Mouse (Mus musculus): ENCODE results near the gene Asb18. TPM values are rescaled to one million over a fixed set of nuclear protein-coding genes. Genes with fewer than 3 reads are reported as not detected.

Gene Asb18
- polyA plus RNA-seq, 1 experiment from 2014 or later, result not detected

- H3K4me3 ChIP-seq (ENCODE audit: low read depth, low read length), result no peak overlapping the region
- no peak for ATAC-seq
- 22% methylated on average over 16 of the region's 16 CpGs for WGBS (ENCODE audit: insufficient replicate concordance)
- no peaks in the 10 kb centered on the region for H3K36me3 ChIP-seq (replicated peaks; ENCODE audit: insufficient read depth, low read length)
- no peak for DNase-seq
- H3K4me1 ChIP-seq (ENCODE audit: insufficient read depth), result peaks cover 6% of the 10 kb centered on the region; the same call in 1 of the 2 replicates
- H3K9me3 ChIP-seq (ENCODE audit: low read length), result no peaks in the 10 kb centered on the region
- no peak overlapping the region for H3K9ac ChIP-seq (replicated peaks)
- H3K27ac ChIP-seq (ENCODE audit: low read depth), result no peak overlapping the region
- peaks cover 79% of the 10 kb centered on the region for H3K27me3 ChIP-seq (ENCODE audit: insufficient read depth, low read length)
- no peak overlapping the region for H3K4me2 ChIP-seq (ENCODE audit: low read depth, low read length)
- TF ChIP-seq CTCF (IDR thresholded peaks at IDR 0.05; ENCODE audit: low read depth) (no peak), EP300 (IDR thresholded peaks at IDR 0.05; ENCODE audit: low read depth) (no peak)
These were observed 74.9 kb downstream of the Asb18 start for GRCm38 (mm10) chr1:89939596-89939960.

- Histone ChIP-seq H3K9ac (replicated peaks) (no peak overlapping the region), H3K36me3 (replicated peaks; ENCODE audit: insufficient read depth, low read length) (no peaks in the 10 kb centered on the region), H3K27ac (ENCODE audit: low read depth) (no peak overlapping the region), H3K27me3 (ENCODE audit: insufficient read depth, low read length) (peaks cover 81% of the 10 kb centered on the region), H3K4me3 (ENCODE audit: low read depth, low read length) (no peak overlapping the region), H3K4me2 (ENCODE audit: low read depth, low read length) (no peak overlapping the region), H3K4me1 (ENCODE audit: insufficient read depth) (peaks cover 6% of the 10 kb centered on the region; the same call in 1 of the 2 replicates), H3K9me3 (ENCODE audit: low read length) (no peaks in the 10 kb centered on the region)
- ATAC-seq (no peak), DNase-seq (no peak)
- 26% methylated on average over 16 of the region's 16 CpGs for WGBS (ENCODE audit: insufficient replicate concordance)
- TF ChIP-seq CTCF (IDR thresholded peaks at IDR 0.05; ENCODE audit: low read depth) (peak; percentile 43), EP300 (IDR thresholded peaks at IDR 0.05; ENCODE audit: low read depth) (no peak)
These were observed 75.4 kb downstream of the Asb18 start for GRCm38 (mm10) chr1:89938884-89939595.

- Histone ChIP-seq H3K9me3 (ENCODE audit: low read length) (no peaks in the 10 kb centered on the region), H3K36me3 (replicated peaks; ENCODE audit: insufficient read depth, low read length) (no peaks in the 10 kb centered on the region), H3K4me3 (ENCODE audit: low read depth, low read length) (no peak overlapping the region), H3K27ac (ENCODE audit: low read depth) (no peak overlapping the region), H3K4me1 (ENCODE audit: insufficient read depth) (peaks cover 5% of the 10 kb centered on the region), H3K9ac (replicated peaks) (no peak overlapping the region), H3K27me3 (ENCODE audit: insufficient read depth, low read length) (peaks cover 86% of the 10 kb centered on the region), H3K4me2 (ENCODE audit: low read depth, low read length) (no peak overlapping the region)
- no peak for ATAC-seq
- WGBS (ENCODE audit: insufficient replicate concordance), result 19% methylated on average over 27 of the region's 29 CpGs
- DNase-seq, result no peak
- TF ChIP-seq CTCF (IDR thresholded peaks at IDR 0.05; ENCODE audit: low read depth), result no peak
- no peak for TF ChIP-seq EP300 (IDR thresholded peaks at IDR 0.05; ENCODE audit: low read depth)
These were observed 78.7 kb downstream of the Asb18 start for GRCm38 (mm10) chr1:89935493-89936348.

GRCm38 (mm10) chr1:89934316-89935260 is 79.9 kb downstream of the Asb18 start:
- Histone ChIP-seq H3K27ac (ENCODE audit: low read depth) (no peak overlapping the region), H3K9me3 (ENCODE audit: low read length) (no peaks in the 10 kb centered on the region), H3K4me2 (ENCODE audit: low read depth, low read length) (no peak overlapping the region), H3K9ac (replicated peaks) (no peak overlapping the region), H3K4me1 (ENCODE audit: insufficient read depth) (peaks cover 11% of the 10 kb centered on the region), H3K27me3 (ENCODE audit: insufficient read depth, low read length) (peaks cover 87% of the 10 kb centered on the region), H3K4me3 (ENCODE audit: low read depth, low read length) (no peak overlapping the region), H3K36me3 (replicated peaks; ENCODE audit: insufficient read depth, low read length) (no peaks in the 10 kb centered on the region)
- DNase-seq (no peak), ATAC-seq (no peak)
- no peak for TF ChIP-seq EP300 (IDR thresholded peaks at IDR 0.05; ENCODE audit: low read depth)
- 43% methylated on average over 19 of the region's 19 CpGs for WGBS (ENCODE audit: insufficient replicate concordance)

GRCm38 (mm10) chr1:89933786-89934185 is 80.7 kb downstream of the Asb18 start:
- Histone ChIP-seq H3K4me2 (ENCODE audit: low read depth, low read length) (no peak overlapping the region), H3K9me3 (ENCODE audit: low read length) (no peaks in the 10 kb centered on the region), H3K27me3 (ENCODE audit: insufficient read depth, low read length) (peaks cover 88% of the 10 kb centered on the region), H3K9ac (replicated peaks) (no peak overlapping the region), H3K4me3 (ENCODE audit: low read depth, low read length) (no peak overlapping the region), H3K36me3 (replicated peaks; ENCODE audit: insufficient read depth, low read length) (no peaks in the 10 kb centered on the region), H3K27ac (ENCODE audit: low read depth) (no peak overlapping the region), H3K4me1 (ENCODE audit: insufficient read depth) (peaks cover 11% of the 10 kb centered on the region)
- ATAC-seq, result no peak
- 46% methylated on average over 21 of the region's 21 CpGs for WGBS (ENCODE audit: insufficient replicate concordance)
- TF ChIP-seq CTCF (IDR thresholded peaks at IDR 0.05; ENCODE audit: low read depth) (no peak), EP300 (IDR thresholded peaks at IDR 0.05; ENCODE audit: low read depth) (no peak)
- no peak for DNase-seq

Measured in liver, postnatal 0 days (tissue).